Mouse (Mus musculus): ENCODE data around the gene Nfx1. TPM values are rescaled to one million over a fixed set of nuclear protein-coding genes. Genes with fewer than 3 reads are reported as not detected.
A peak's percentile ranks its signal among the peaks of the same experiment; 100 is the strongest.

Nfx1 gene
- polyA plus RNA-seq, 1 experiment from 2014 or later: 105 TPM

GRCm38 (mm10) chr4:40969161-40969560, 1.5 kb upstream of the Nfx1 start:
- H3K9ac ChIP-seq (ENCODE audit: low read depth, low read length): no peak overlapping the region
- H3K27me3 ChIP-seq (ENCODE audit: control insufficient read depth, insufficient read depth, low read length): no peaks in the 10 kb centered on the region
- no peak for DNase-seq (ENCODE audit: low spot score)
- H3K4me3 ChIP-seq (ENCODE audit: low read depth, low read length): no peak overlapping the region
- no peak overlapping the region for H3K27ac ChIP-seq (ENCODE audit: low read depth, low read length)
- 76% methylated on average over 4 of the region's 4 CpGs for WGBS
- H3K9me3 ChIP-seq (ENCODE audit: control insufficient read depth, low read length): no peaks in the 10 kb centered on the region
- H3K4me2 ChIP-seq (replicated peaks; ENCODE audit: low read depth, low read length): no peak overlapping the region
- H3K4me1 ChIP-seq (replicated peaks; ENCODE audit: control insufficient read depth, insufficient read depth, low read length): no peaks in the 10 kb centered on the region; the same call in 1 of the 2 replicates
- no peak for ATAC-seq (ENCODE audit: low FRiP score)
- no peaks in the 10 kb centered on the region for H3K36me3 ChIP-seq (ENCODE audit: control insufficient read depth, insufficient read depth, low read length)

- 20% methylated on average over 7 of the region's 13 CpGs for WGBS
- H3K9ac ChIP-seq (ENCODE audit: low read depth, low read length): peak overlapping the region; percentile 84
- no peaks in the 10 kb centered on the region for H3K36me3 ChIP-seq (ENCODE audit: control insufficient read depth, insufficient read depth, low read length)
- H3K4me3 ChIP-seq (ENCODE audit: low read depth, low read length): peak overlapping the region; percentile 98
- peak overlapping the region; percentile 88 for H3K27ac ChIP-seq (ENCODE audit: low read depth, low read length)
- H3K27me3 ChIP-seq (ENCODE audit: control insufficient read depth, insufficient read depth, low read length): no peaks in the 10 kb centered on the region
- peak overlapping the region; percentile 63 for H3K4me2 ChIP-seq (replicated peaks; ENCODE audit: low read depth, low read length)
- DNase-seq (ENCODE audit: low spot score) (no peak), ATAC-seq (ENCODE audit: low FRiP score) (peak; percentile 64; the same call in 1 of the 2 replicates)
- H3K4me1 ChIP-seq (replicated peaks; ENCODE audit: control insufficient read depth, insufficient read depth, low read length): no peaks in the 10 kb centered on the region; the same call in 1 of the 2 replicates
- H3K9me3 ChIP-seq (ENCODE audit: control insufficient read depth, low read length): no peaks in the 10 kb centered on the region
Observed at GRCm38 (mm10) chr4:40969781-40970591, 720 bp upstream of the Nfx1 start.

- 0% methylated on average over 15 of the region's 16 CpGs for WGBS
- no peak for DNase-seq (ENCODE audit: low spot score)
- peak overlapping the region; percentile 98 for H3K4me3 ChIP-seq (ENCODE audit: low read depth, low read length)
- H3K9me3 ChIP-seq (ENCODE audit: control insufficient read depth, low read length): no peaks in the 10 kb centered on the region
- H3K4me1 ChIP-seq (replicated peaks; ENCODE audit: control insufficient read depth, insufficient read depth, low read length): no peaks in the 10 kb centered on the region; the same call in 1 of the 2 replicates
- peak overlapping the region; percentile 63 for H3K4me2 ChIP-seq (replicated peaks; ENCODE audit: low read depth, low read length)
- H3K36me3 ChIP-seq (ENCODE audit: control insufficient read depth, insufficient read depth, low read length): no peaks in the 10 kb centered on the region
- H3K27me3 ChIP-seq (ENCODE audit: control insufficient read depth, insufficient read depth, low read length): no peaks in the 10 kb centered on the region
- H3K9ac ChIP-seq (ENCODE audit: low read depth, low read length): peak overlapping the region; percentile 84
- ATAC-seq (ENCODE audit: low FRiP score): no peak; the same call in 1 of the 2 replicates
- H3K27ac ChIP-seq (ENCODE audit: low read depth, low read length): peak overlapping the region; percentile 88
Observed at GRCm38 (mm10) chr4:40970592-40970841, 189 bp upstream of the Nfx1 start.

GRCm38 (mm10) chr4:40971744-40972143, 1.0 kb downstream of the Nfx1 start:
- Histone ChIP-seq H3K27me3 (ENCODE audit: control insufficient read depth, insufficient read depth, low read length) (no peaks in the 10 kb centered on the region), H3K9ac (ENCODE audit: low read depth, low read length) (peak overlapping the region; percentile 84; the same call in 1 of the 2 replicates), H3K4me3 (ENCODE audit: low read depth, low read length) (peak overlapping the region; percentile 98), H3K4me1 (replicated peaks; ENCODE audit: control insufficient read depth, insufficient read depth, low read length) (no peaks in the 10 kb centered on the region; the same call in 1 of the 2 replicates), H3K4me2 (replicated peaks; ENCODE audit: low read depth, low read length) (peak overlapping the region; percentile 63), H3K36me3 (ENCODE audit: control insufficient read depth, insufficient read depth, low read length) (no peaks in the 10 kb centered on the region), H3K27ac (ENCODE audit: low read depth, low read length) (no peak overlapping the region; the same call in 1 of the 2 replicates), H3K9me3 (ENCODE audit: control insufficient read depth, low read length) (no peaks in the 10 kb centered on the region)
- peak; percentile 64 for DNase-seq (ENCODE audit: low spot score)
- WGBS: 25% methylated on average over 13 of the region's 13 CpGs
- no peak for ATAC-seq (ENCODE audit: low FRiP score)

GRCm38 (mm10) chr4:40974011-40974410, 3.3 kb downstream of the Nfx1 start:
- Histone ChIP-seq H3K9ac (ENCODE audit: low read depth, low read length) (no peak overlapping the region), H3K4me2 (replicated peaks; ENCODE audit: low read depth, low read length) (no peak overlapping the region), H3K4me3 (ENCODE audit: low read depth, low read length) (no peak overlapping the region), H3K9me3 (ENCODE audit: control insufficient read depth, low read length) (no peaks in the 10 kb centered on the region), H3K4me1 (replicated peaks; ENCODE audit: control insufficient read depth, insufficient read depth, low read length) (no peaks in the 10 kb centered on the region; the same call in 1 of the 2 replicates), H3K36me3 (ENCODE audit: control insufficient read depth, insufficient read depth, low read length) (no peaks in the 10 kb centered on the region), H3K27me3 (ENCODE audit: control insufficient read depth, insufficient read depth, low read length) (no peaks in the 10 kb centered on the region), H3K27ac (ENCODE audit: low read depth, low read length) (no peak overlapping the region)
- ATAC-seq (ENCODE audit: low FRiP score): no peak
- DNase-seq (ENCODE audit: low spot score): no peak
- 100% methylated on average over 1 of the region's 1 CpGs for WGBS

- ATAC-seq (ENCODE audit: low FRiP score) (no peak), DNase-seq (ENCODE audit: low spot score) (no peak)
- Histone ChIP-seq H3K4me3 (ENCODE audit: low read depth, low read length) (no peak overlapping the region), H3K9ac (ENCODE audit: low read depth, low read length) (no peak overlapping the region), H3K9me3 (ENCODE audit: control insufficient read depth, low read length) (no peaks in the 10 kb centered on the region), H3K27me3 (ENCODE audit: control insufficient read depth, insufficient read depth, low read length) (no peaks in the 10 kb centered on the region), H3K27ac (ENCODE audit: low read depth, low read length) (no peak overlapping the region), H3K4me1 (replicated peaks; ENCODE audit: control insufficient read depth, insufficient read depth, low read length) (no peaks in the 10 kb centered on the region; the same call in 1 of the 2 replicates), H3K36me3 (ENCODE audit: control insufficient read depth, insufficient read depth, low read length) (no peaks in the 10 kb centered on the region), H3K4me2 (replicated peaks; ENCODE audit: low read depth, low read length) (no peak overlapping the region)
- WGBS: 96% methylated on average over 3 of the region's 3 CpGs
Observed at GRCm38 (mm10) chr4:40975678-40976077, 5.0 kb downstream of the Nfx1 start.

- no peaks in the 10 kb centered on the region for H3K36me3 ChIP-seq (ENCODE audit: control insufficient read depth, insufficient read depth, low read length)
- no peak for ATAC-seq (ENCODE audit: low FRiP score)
- no peaks in the 10 kb centered on the region for H3K27me3 ChIP-seq (ENCODE audit: control insufficient read depth, insufficient read depth, low read length)
- no peak overlapping the region for H3K27ac ChIP-seq (ENCODE audit: low read depth, low read length)
- no peaks in the 10 kb centered on the region for H3K9me3 ChIP-seq (ENCODE audit: control insufficient read depth, low read length)
- DNase-seq (ENCODE audit: low spot score): no peak
- H3K4me1 ChIP-seq (replicated peaks; ENCODE audit: control insufficient read depth, insufficient read depth, low read length): no peaks in the 10 kb centered on the region; the same call in 1 of the 2 replicates
- H3K9ac ChIP-seq (ENCODE audit: low read depth, low read length): no peak overlapping the region
- no peak overlapping the region for H3K4me2 ChIP-seq (replicated peaks; ENCODE audit: low read depth, low read length)
- 93% methylated on average over 10 of the region's 10 CpGs for WGBS
- no peak overlapping the region for H3K4me3 ChIP-seq (ENCODE audit: low read depth, low read length)
Observed at GRCm38 (mm10) chr4:40976651-40977050, 5.9 kb downstream of the Nfx1 start.

GRCm38 (mm10) chr4:40979430-40979829, 8.7 kb downstream of the Nfx1 start:
- no peaks in the 10 kb centered on the region for H3K27me3 ChIP-seq (ENCODE audit: control insufficient read depth, insufficient read depth, low read length)
- H3K36me3 ChIP-seq (ENCODE audit: control insufficient read depth, insufficient read depth, low read length): no peaks in the 10 kb centered on the region
- H3K9me3 ChIP-seq (ENCODE audit: control insufficient read depth, low read length): no peaks in the 10 kb centered on the region
- 88% methylated on average over 1 of the region's 1 CpGs for WGBS
- no peaks in the 10 kb centered on the region for H3K4me1 ChIP-seq (replicated peaks; ENCODE audit: control insufficient read depth, insufficient read depth, low read length)
- ATAC-seq (ENCODE audit: low FRiP score) (no peak), DNase-seq (ENCODE audit: low spot score) (no peak)
- no peak overlapping the region for H3K27ac ChIP-seq (ENCODE audit: low read depth, low read length)
- H3K4me3 ChIP-seq (ENCODE audit: low read depth, low read length): no peak overlapping the region
- H3K9ac ChIP-seq (ENCODE audit: low read depth, low read length): no peak overlapping the region
- no peak overlapping the region for H3K4me2 ChIP-seq (replicated peaks; ENCODE audit: low read depth, low read length)

GRCm38 (mm10) chr4:40982486-40982885, 11.8 kb downstream of the Nfx1 start:
- Histone ChIP-seq H3K27me3 (ENCODE audit: control insufficient read depth, insufficient read depth, low read length) (no peaks in the 10 kb centered on the region), H3K4me2 (replicated peaks; ENCODE audit: low read depth, low read length) (no peak overlapping the region), H3K27ac (ENCODE audit: low read depth, low read length) (no peak overlapping the region), H3K9ac (ENCODE audit: low read depth, low read length) (no peak overlapping the region), H3K4me3 (ENCODE audit: low read depth, low read length) (no peak overlapping the region), H3K9me3 (ENCODE audit: control insufficient read depth, low read length) (no peaks in the 10 kb centered on the region), H3K36me3 (ENCODE audit: control insufficient read depth, insufficient read depth, low read length) (no peaks in the 10 kb centered on the region), H3K4me1 (replicated peaks; ENCODE audit: control insufficient read depth, insufficient read depth, low read length) (no peaks in the 10 kb centered on the region)
- DNase-seq (ENCODE audit: low spot score) (no peak), ATAC-seq (ENCODE audit: low FRiP score) (no peak)
- 81% methylated on average over 3 of the region's 3 CpGs for WGBS

All from hindbrain, embryonic 11.5 days (tissue).